24 mouse cellular contexts compared by ENCODE assay signal in the genomic region with DNA sequence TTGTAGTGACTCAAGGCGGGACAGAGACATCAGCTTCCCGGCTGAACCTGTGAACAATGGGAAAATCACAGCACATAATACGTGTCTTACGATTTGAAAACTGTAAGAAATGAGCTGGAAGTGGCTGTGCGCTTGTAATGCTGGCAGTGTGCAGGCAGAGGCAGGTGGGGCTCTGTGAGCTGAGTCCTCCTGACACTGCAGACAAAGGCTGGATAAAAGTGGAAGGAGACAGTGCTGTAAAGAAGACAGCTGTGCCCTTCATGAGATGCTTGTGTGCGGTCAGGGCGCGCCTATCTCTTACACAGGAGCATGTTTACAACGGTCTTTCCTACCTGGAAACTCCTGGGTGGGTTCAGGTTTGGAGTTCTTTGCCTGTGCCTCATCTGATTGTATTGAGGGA. TPM values are rescaled to one million over a fixed set of nuclear protein-coding genes. Genes with fewer than 3 reads are reported as not detected.
DNase-seq lines count a peak whose midpoint lies in the region; ATAC-seq and TF ChIP-seq lines count a peak whose summit lies in the region.
"Had no signal": no experiment of that assay in that cellular context is flagged by ENCODE, and none has a peak within 500 bp of the region (broad histone marks: within the 10 kb centered on the region; RNA-seq: fewer than 3 reads in every experiment).

No protein-coding gene starts in this region.

- 76% methylated on average over 9 of the region's 9 CpGs for WGBS in forebrain, embryonic 13.5 days
- WGBS in forebrain, embryonic 10.5 days: 94% methylated on average over 9 of the region's 9 CpGs
- WGBS in hindbrain, embryonic 13.5 days: 73% methylated on average over 9 of the region's 9 CpGs
- 66% methylated on average over 9 of the region's 9 CpGs for WGBS in hindbrain, embryonic 16.5 days
- 73% methylated on average over 9 of the region's 9 CpGs for WGBS in forebrain, embryonic 16.5 days

- peak overlapping the region; percentile 70 for H3K27ac ChIP-seq in forebrain, embryonic 13.5 days
- H3K27ac ChIP-seq in forebrain, embryonic 10.5 days: no peak overlapping the region
- peak overlapping the region; percentile 48 for H3K27ac ChIP-seq in hindbrain, embryonic 13.5 days
- no peak overlapping the region for H3K27ac ChIP-seq in hindbrain, embryonic 16.5 days (ENCODE audit: low read depth, low read length)
- peak overlapping the region; percentile 13 for H3K27ac ChIP-seq in bone marrow macrophage, adult 2 months (ENCODE audit: insufficient read depth, low read depth, low read length)
- H3K27ac ChIP-seq in forebrain, embryonic 16.5 days (ENCODE audit: low read length): 0 out of 2 replicates have a peak overlapping the region, but pooled peaks have one; percentile 10
- H3K27ac ChIP-seq: embryonic facial prominence, embryonic 12.5 days; heart, embryonic 13.5 days; kidney, embryonic 15.5 days had no signal

- peaks cover 3% of the 10 kb centered on the region; the same call in 1 of the 2 replicates for H3K36me3 ChIP-seq in forebrain, embryonic 13.5 days (ENCODE audit: poor library complexity, severe bottlenecking)
- peaks cover 15% of the 10 kb centered on the region for H3K36me3 ChIP-seq in forebrain, embryonic 10.5 days (replicated peaks)
- H3K36me3 ChIP-seq in hindbrain, embryonic 13.5 days: no peaks in the 10 kb centered on the region
- H3K36me3 ChIP-seq in hindbrain, embryonic 16.5 days (ENCODE audit: control insufficient read depth, insufficient read depth, low read length): no peaks in the 10 kb centered on the region
- no peaks in the 10 kb centered on the region for H3K36me3 ChIP-seq in forebrain, embryonic 16.5 days (ENCODE audit: control insufficient read depth, insufficient read depth)
- H3K36me3 ChIP-seq: embryonic facial prominence, embryonic 12.5 days; heart, embryonic 13.5 days; kidney, embryonic 15.5 days had no signal

- no peak overlapping the region for H3K9ac ChIP-seq in forebrain, embryonic 13.5 days
- 0 out of 2 replicates have a peak overlapping the region, but pooled peaks have one; percentile 35 for H3K9ac ChIP-seq in hindbrain, embryonic 13.5 days
- H3K9ac ChIP-seq in hindbrain, embryonic 16.5 days (ENCODE audit: low read depth, low read length): no peak overlapping the region
- H3K9ac ChIP-seq in forebrain, embryonic 16.5 days (replicated peaks; ENCODE audit: low read depth, low read length): 0 out of 2 replicates have a peak overlapping the region, but pooled peaks have one; percentile 9
- H3K9ac ChIP-seq: embryonic facial prominence, embryonic 12.5 days; heart, embryonic 13.5 days; kidney, embryonic 15.5 days; midbrain, embryonic 13.5 days had no signal

- H3K4me1 ChIP-seq in forebrain, embryonic 13.5 days: peaks cover 45% of the 10 kb centered on the region
- H3K4me1 ChIP-seq in forebrain, embryonic 10.5 days: peaks cover 34% of the 10 kb centered on the region
- peaks cover 69% of the 10 kb centered on the region for H3K4me1 ChIP-seq in hindbrain, embryonic 13.5 days (replicated peaks)
- peaks cover 25% of the 10 kb centered on the region for H3K4me1 ChIP-seq in hindbrain, embryonic 16.5 days (ENCODE audit: control insufficient read depth, insufficient read depth, low read depth, low read length)
- peaks cover 36% of the 10 kb centered on the region for H3K4me1 ChIP-seq in bone marrow macrophage, adult 2 months (ENCODE audit: control insufficient read depth, insufficient read depth, low read length)
- H3K4me1 ChIP-seq in forebrain, embryonic 16.5 days (replicated peaks; ENCODE audit: control insufficient read depth, insufficient read depth, low read length): peaks cover 19% of the 10 kb centered on the region

- ATAC-seq in forebrain, embryonic 13.5 days: 0 out of 2 replicates have a peak, but pooled peaks have one; percentile 27
- ATAC-seq in hindbrain, embryonic 13.5 days (ENCODE audit: low FRiP score): no peak
- no peak for ATAC-seq in hindbrain, embryonic 16.5 days
- ATAC-seq in forebrain, embryonic 16.5 days: peak; percentile 47; the same call in 1 of the 2 replicates
- ATAC-seq: intestine, postnatal 0 days; midbrain, embryonic 13.5 days had no signal

- DNase-seq in forebrain, embryonic 10.5 days (ENCODE audit: extremely low spot score, low spot score): no peak
- no peak for DNase-seq in right cerebral cortex, postnatal 25 days
- no peak for DNase-seq in right cerebral cortex, postnatal 4 days
- DNase-seq: adrenal gland, postnatal 14 days; cerebellum, adult 11 months; cerebellum, adult 9-11 months; gastrocnemius, postnatal 10 days; kidney, postnatal 36 days; layer of hippocampus, postnatal 36 days; lung, adult 18-20 months; lung, postnatal 10 days; right cerebral cortex, adult 18-20 months; thymus, postnatal 14 days had no signal

- no peak for TF ChIP-seq POLR2A in bone marrow macrophage, adult 2 months (IDR thresholded peaks at IDR 0.05; ENCODE audit: borderline replicate concordance, low read depth, low read length)

- no peaks in the 10 kb centered on the region for H3K27me3 ChIP-seq in forebrain, embryonic 13.5 days
- no peaks in the 10 kb centered on the region for H3K27me3 ChIP-seq in forebrain, embryonic 10.5 days (ENCODE audit: poor library complexity, severe bottlenecking)
- no peaks in the 10 kb centered on the region for H3K27me3 ChIP-seq in hindbrain, embryonic 13.5 days
- no peaks in the 10 kb centered on the region for H3K27me3 ChIP-seq in hindbrain, embryonic 16.5 days (replicated peaks; ENCODE audit: control insufficient read depth, insufficient read depth, low read length)
- H3K27me3 ChIP-seq in forebrain, embryonic 16.5 days (replicated peaks; ENCODE audit: control insufficient read depth, insufficient read depth, low read length): no peaks in the 10 kb centered on the region
- H3K27me3 ChIP-seq: embryonic facial prominence, embryonic 12.5 days; heart, embryonic 13.5 days; kidney, embryonic 15.5 days; midbrain, embryonic 13.5 days had no signal

- no peak for TF ChIP-seq CTCF in bone marrow macrophage, adult 2 months (IDR thresholded peaks at IDR 0.05; ENCODE audit: low read depth, low read length)

- no peaks in the 10 kb centered on the region for H3K9me3 ChIP-seq in forebrain, embryonic 13.5 days (replicated peaks)
- H3K9me3 ChIP-seq in forebrain, embryonic 10.5 days: no peaks in the 10 kb centered on the region
- H3K9me3 ChIP-seq in hindbrain, embryonic 13.5 days: no peaks in the 10 kb centered on the region
- no peaks in the 10 kb centered on the region for H3K9me3 ChIP-seq in hindbrain, embryonic 16.5 days (ENCODE audit: control insufficient read depth, low read length)
- no peaks in the 10 kb centered on the region for H3K9me3 ChIP-seq in forebrain, embryonic 16.5 days (ENCODE audit: control insufficient read depth, low read length)
- H3K9me3 ChIP-seq: embryonic facial prominence, embryonic 12.5 days; heart, embryonic 13.5 days; kidney, embryonic 15.5 days; midbrain, embryonic 13.5 days had no signal

- no peak overlapping the region for H3K4me3 ChIP-seq in forebrain, embryonic 13.5 days
- no peak overlapping the region for H3K4me3 ChIP-seq in forebrain, embryonic 10.5 days
- no peak overlapping the region for H3K4me3 ChIP-seq in hindbrain, embryonic 13.5 days
- H3K4me3 ChIP-seq in hindbrain, embryonic 16.5 days (ENCODE audit: low read length): no peak overlapping the region
- H3K4me3 ChIP-seq in bone marrow macrophage, adult 2 months (ENCODE audit: insufficient read depth, low read length): no peak overlapping the region
- H3K4me3 ChIP-seq in forebrain, embryonic 16.5 days (replicated peaks; ENCODE audit: low read length): no peak overlapping the region
- H3K4me3 ChIP-seq: embryonic facial prominence, embryonic 12.5 days; erythroblast, embryonic 14.5 days; heart, embryonic 13.5 days; kidney, embryonic 15.5 days; midbrain, embryonic 13.5 days had no signal

- H3K4me2 ChIP-seq in forebrain, embryonic 13.5 days: no peak overlapping the region
- H3K4me2 ChIP-seq in hindbrain, embryonic 13.5 days: no peak overlapping the region
- H3K4me2 ChIP-seq in hindbrain, embryonic 16.5 days (ENCODE audit: low read length): no peak overlapping the region
- no peak overlapping the region for H3K4me2 ChIP-seq in forebrain, embryonic 16.5 days (ENCODE audit: low read length)
- H3K4me2 ChIP-seq: embryonic facial prominence, embryonic 12.5 days; heart, embryonic 13.5 days; kidney, embryonic 15.5 days; midbrain, embryonic 13.5 days had no signal

RNA-seq across cellular contexts. Expression of gene Itsn1, which starts 32.1 kb away (rescaled TPM):
- polyA plus RNA-seq in forebrain, embryonic 13.5 days (2015; fragmentation: Nextera tagmentation; extraction: Ambion mirVana): 50.8 and 53.3 TPM in 2 replicates
- 38.7 and 40.7 TPM in 2 replicates for polyA plus RNA-seq in forebrain, embryonic 10.5 days (2016; fragmentation: Nextera tagmentation; extraction: Ambion mirVana)
- 54.8 and 55.2 TPM in 2 replicates for polyA plus RNA-seq in hindbrain, embryonic 13.5 days (2015; fragmentation: Nextera tagmentation; extraction: Ambion mirVana)
- 49.6 and 52.7 TPM in 2 replicates for polyA plus RNA-seq in hindbrain, embryonic 16.5 days (2015; fragmentation: Nextera tagmentation; extraction: Ambion mirVana)
- polyA plus RNA-seq in bone marrow macrophage, adult 2 months (2012; ENCODE audit: insufficient read depth, insufficient read length, missing spikeins): 110 and 130 TPM in 2 replicates
- polyA plus RNA-seq in forebrain, embryonic 16.5 days (2015; fragmentation: Nextera tagmentation; extraction: Ambion mirVana): 86.3 and 94.3 TPM in 2 replicates

RNA-seq across cellular contexts. Expression of gene Cryzl1, which starts 32.4 kb away (rescaled TPM):
- 93.0 and 98.0 TPM in 2 replicates for polyA plus RNA-seq in forebrain, embryonic 13.5 days (2015; fragmentation: Nextera tagmentation; extraction: Ambion mirVana)
- polyA plus RNA-seq in forebrain, embryonic 10.5 days (2016; fragmentation: Nextera tagmentation; extraction: Ambion mirVana): 61.5 and 67.1 TPM in 2 replicates
- polyA plus RNA-seq in hindbrain, embryonic 13.5 days (2015; fragmentation: Nextera tagmentation; extraction: Ambion mirVana): 95.5 and 97.1 TPM in 2 replicates
- 105 and 115 TPM in 2 replicates for polyA plus RNA-seq in hindbrain, embryonic 16.5 days (2015; fragmentation: Nextera tagmentation; extraction: Ambion mirVana)
- 55.0 and 61.5 TPM in 2 replicates for polyA plus RNA-seq in bone marrow macrophage, adult 2 months (2012; ENCODE audit: insufficient read depth, insufficient read length, missing spikeins)
- 106 and 111 TPM in 2 replicates for polyA plus RNA-seq in forebrain, embryonic 16.5 days (2015; fragmentation: Nextera tagmentation; extraction: Ambion mirVana)

Comparison
In these comparisons a context has a peak if more than half of its experiments do, and no peak if none do; other contexts are left out.
1. H3K27ac ChIP-seq: peak in forebrain, embryonic 13.5 days (single experiment), hindbrain, embryonic 13.5 days (single experiment), bone marrow macrophage, adult 2 months (single experiment) and forebrain, embryonic 16.5 days (single experiment); none in forebrain, embryonic 10.5 days (single experiment) and hindbrain, embryonic 16.5 days (single experiment).
2. H3K9ac ChIP-seq: peak in hindbrain, embryonic 13.5 days (single experiment) and forebrain, embryonic 16.5 days (single experiment); none in forebrain, embryonic 13.5 days (single experiment) and hindbrain, embryonic 16.5 days (single experiment).
3. ATAC-seq: peak in forebrain, embryonic 13.5 days (single experiment) and forebrain, embryonic 16.5 days (single experiment); none in hindbrain, embryonic 13.5 days (single experiment) and hindbrain, embryonic 16.5 days (single experiment).